Mouse (Mus musculus) brain, embryonic 18.5 days (tissue): ENCODE measurements at regions not wholly inside any gene's neighbourhood (a gene's known extent, or its start where the extent isn't known, plus 50 kb on each side); places are given as distances from the start of the nearest gene placed in this dataset.

Experiments
- DNase-seq: peaks from one replicate; pipeline ENCODE4 v3.0.0-alpha.2; 2012; ENCODE audit warnings: low read depth, low spot score

GRCm38 (mm10) chr7:119384670-119385241, 74.3 kb downstream of the Gp2 start:
- DNase-seq, result no peak

- DNase-seq, result no peak
These were observed 79.2 kb downstream of the Gp2 start for GRCm38 (mm10) chr7:119379935-119380334.

GRCm38 (mm10) chr7:119364268-119364596, 94.9 kb downstream of the Gp2 start:
- no peak for DNase-seq

- DNase-seq, result no peak
These were observed 95.4 kb downstream of the Gp2 start for GRCm38 (mm10) chr7:119363552-119364267.

GRCm38 (mm10) chr7:119357338-119357737, 101.7 kb downstream of the Gp2 start:
- DNase-seq, result no peak

- no peak for DNase-seq
These were observed 102.8 kb downstream of the Gp2 start for GRCm38 (mm10) chr7:119356251-119356650.

GRCm38 (mm10) chr7:119352571-119352970, 106.5 kb downstream of the Gp2 start:
- DNase-seq, result no peak

GRCm38 (mm10) chr7:119350641-119351040, 108.4 kb downstream of the Gp2 start:
- no peak for DNase-seq

GRCm38 (mm10) chr7:119343380-119343779, 115.7 kb downstream of the Gp2 start:
- DNase-seq, result no peak

GRCm38 (mm10) chr7:119333102-119333501, 126.0 kb downstream of the Gp2 start:
- DNase-seq, result no peak

- no peak for DNase-seq
These were observed 128.5 kb downstream of the Gp2 start for GRCm38 (mm10) chr7:119330460-119331109.

- no peak for DNase-seq
These were observed 111.9 kb upstream of the Gpr139 start for GRCm38 (mm10) chr7:119296307-119296706.

GRCm38 (mm10) chr7:119291442-119291841, 107.0 kb upstream of the Gpr139 start:
- DNase-seq, result no peak

- no peak for DNase-seq
These were observed 100.9 kb upstream of the Gpr139 start for GRCm38 (mm10) chr7:119285290-119285689.

GRCm38 (mm10) chr7:119279896-119280661, 95.7 kb upstream of the Gpr139 start:
- DNase-seq, result no peak

- DNase-seq, result no peak
These were observed 88.2 kb upstream of the Gpr139 start for GRCm38 (mm10) chr7:119272621-119273020.

- no peak for DNase-seq
These were observed 87.0 kb upstream of the Gpr139 start for GRCm38 (mm10) chr7:119271427-119271826.

- DNase-seq, result no peak
These were observed 86.5 kb upstream of the Gpr139 start for GRCm38 (mm10) chr7:119270826-119271420.

GRCm38 (mm10) chr7:119258222-119258621, 73.8 kb upstream of the Gpr139 start:
- DNase-seq, result no peak

- DNase-seq, result no peak
These were observed 72.5 kb upstream of the Gpr139 start for GRCm38 (mm10) chr7:119256916-119257315.

GRCm38 (mm10) chr7:119252742-119253141, 68.3 kb upstream of the Gpr139 start:
- no peak for DNase-seq

GRCm38 (mm10) chr7:119251679-119252078, 67.3 kb upstream of the Gpr139 start:
- no peak for DNase-seq
